Mouse (Mus musculus) CH12.LX (cell line): ENCODE data around the gene Noa1. TPM values are rescaled to one million over a fixed set of nuclear protein-coding genes. Genes with fewer than 3 reads are reported as not detected.
A peak's percentile ranks its signal among the peaks of the same experiment; 100 is the strongest.

Experiments
- DNase-seq: peaks from one replicate; pipeline ENCODE4 v3.0.0-alpha.2; 2013; ENCODE audit errors: extremely low read depth
- H3K27ac ChIP-seq: 2 replicates; pipeline ENCODE4 v1.5.1; 2012; ENCODE audit warnings: low read depth, mild to moderate bottlenecking, control low read depth, moderate library complexity; ENCODE audit not compliant: insufficient read depth
- H3K27me3 ChIP-seq: replicated peaks from 2 replicates; pipeline ENCODE3; 2012; ENCODE audit warnings: inconsistent platforms
- H3K36me3 ChIP-seq, 2 experiments: replicated peaks in 1 of 2; 2 replicates each; pipeline versions ENCODE3 to v1.6.1; 2012; ENCODE audit warnings: inconsistent platforms in 1 of 2, low read length in 1 of 2, mild to moderate bottlenecking in 1 of 2, mixed read lengths in 1 of 2, moderate library complexity in 1 of 2; ENCODE audit not compliant: control insufficient read depth in 1 of 2, insufficient read depth in 1 of 2
- H3K4me1 ChIP-seq, 2 experiments: 2 replicates each; pipeline ENCODE4 v1.6.1; 2012; ENCODE audit warnings: inconsistent platforms in 1 of 2, moderate library complexity in 1 of 2; ENCODE audit not compliant: insufficient read depth in 2 of 2, control insufficient read depth in 1 of 2
- H3K4me2 ChIP-seq: 2 replicates; pipeline ENCODE4 v1.6.1; 2012; ENCODE audit warnings: low read depth, mild to moderate bottlenecking, control low read depth; ENCODE audit not compliant: poor library complexity, insufficient read depth, severe bottlenecking
- H3K4me3 ChIP-seq, 3 experiments: fragments of 150-350 bp in 1 of 3; sonication (generic) in 1 of 3; replicated peaks in 1 of 3; 2 replicates each; pipeline versions ENCODE3 to v1.5.1; 2011 to 2012; ENCODE audit warnings: low read depth in 2 of 3, low read length in 2 of 3, mild to moderate bottlenecking in 2 of 3, moderate library complexity in 2 of 3, control low read depth in 1 of 3, improper control_type of control experiment in 1 of 3, inconsistent platforms in 1 of 3, mixed read lengths in 1 of 3; ENCODE audit not compliant: poor library complexity in 1 of 3
- H3K79me2 ChIP-seq: replicated peaks from 2 replicates; pipeline ENCODE4 v1.6.1; 2012; ENCODE audit warnings: mild to moderate bottlenecking, moderate library complexity; ENCODE audit not compliant: control insufficient read depth, poor library complexity, insufficient read depth, severe bottlenecking; ENCODE audit errors: extremely low read depth
- H3K9ac ChIP-seq: 2 replicates; pipeline ENCODE4 v1.6.1; 2012; ENCODE audit warnings: low read depth, mild to moderate bottlenecking, control low read depth, moderate library complexity; ENCODE audit not compliant: insufficient read depth
- H3K9me3 ChIP-seq: replicated peaks from 2 replicates; pipeline ENCODE3; 2012; ENCODE audit warnings: low read length, inconsistent platforms, mixed read lengths
- CHD1 ChIP-seq: IDR thresholded peaks from 2 replicates; pipeline ENCODE4 v1.6.1; 2012; ENCODE audit warnings: low read depth, low read length, improper control_type of control experiment, inconsistent platforms
- CTCF ChIP-seq, 2 experiments: IDR thresholded peaks in 1 of 2; conservative IDR thresholded peaks in 1 of 2; 2 replicates each; pipeline ENCODE4 v1.5.1; 2011 to 2012; ENCODE audit warnings: low read depth in 2 of 2, low read length in 2 of 2, improper control_type of control experiment in 1 of 2, inconsistent platforms in 1 of 2, mild to moderate bottlenecking in 1 of 2, moderate library complexity in 1 of 2
- HCFC1 ChIP-seq: IDR thresholded peaks from 2 replicates; pipeline ENCODE4 v1.6.1; 2012; ENCODE audit warnings: low read depth, mild to moderate bottlenecking, inconsistent platforms, low read length, improper control_type of control experiment
- JUND ChIP-seq: conservative IDR thresholded peaks from 2 replicates; pipeline ENCODE4 v1.6.1; 2011; ENCODE audit warnings: low read depth, low read length, improper control_type of control experiment
- MAFK ChIP-seq: IDR thresholded peaks from 2 replicates; pipeline ENCODE4 v1.6.1; 2011; ENCODE audit warnings: low read length, improper control_type of control experiment; ENCODE audit not compliant: insufficient replicate concordance
- MXI1 ChIP-seq: IDR thresholded peaks from 2 replicates; pipeline ENCODE4 v1.6.1; 2011; ENCODE audit warnings: mild to moderate bottlenecking, low read depth, low read length, improper control_type of control experiment
- MYC ChIP-seq: IDR thresholded peaks from 2 replicates; pipeline ENCODE4 v1.6.1; 2011; ENCODE audit warnings: low read depth, mild to moderate bottlenecking, improper control_type of control experiment, low read length
- NELFE ChIP-seq: IDR thresholded peaks from 2 replicates; pipeline ENCODE4 v1.6.1; 2011; ENCODE audit warnings: low read depth, low read length, improper control_type of control experiment
- NRF1 ChIP-seq: IDR thresholded peaks from 2 replicates; pipeline ENCODE4 v1.6.1; 2014; ENCODE audit warnings: low read depth, mild to moderate bottlenecking, inconsistent platforms, low read length, improper control_type of control experiment, moderate library complexity
- POLR2AphosphoS2 ChIP-seq: IDR thresholded peaks from 2 replicates; pipeline ENCODE4 v1.6.1; 2011; ENCODE audit warnings: low read depth, low read length, improper control_type of control experiment
- RCOR1 ChIP-seq: conservative IDR thresholded peaks from 2 replicates; pipeline ENCODE4 v1.6.1; 2012; ENCODE audit warnings: low read depth, mild to moderate bottlenecking, inconsistent platforms, low read length, improper control_type of control experiment
- TBP ChIP-seq: conservative IDR thresholded peaks from 2 replicates; pipeline ENCODE4 v1.6.1; 2011; ENCODE audit warnings: low read depth, low read length, improper control_type of control experiment
- ZMIZ1 ChIP-seq: IDR thresholded peaks from 2 replicates; pipeline ENCODE4 v1.6.1; 2012; ENCODE audit warnings: low read depth, mild to moderate bottlenecking, inconsistent platforms, low read length, improper control_type of control experiment
- ZNF384 ChIP-seq: IDR thresholded peaks from 2 replicates; pipeline ENCODE4 v1.6.1; 2012; ENCODE audit warnings: low read depth, low read length, improper control_type of control experiment, inconsistent platforms
- dilution Hi-C: fragments of 300-500 bp; cut with MboI; formaldehyde crosslinking; loops from 2 replicates; pipeline ENCODE4 v1.14.3; 2020; ENCODE audit warnings: low sequenced_read_pairs; ENCODE audit not compliant: extremely low pct_unique_long_range_greater_than_20kb, extremely low pct_ligation_motif_present
- in situ Hi-C: fragments of 300-500 bp; cut with MboI; formaldehyde crosslinking; loops from 3 replicates; pipeline ENCODE4 v1.14.3; 2019; ENCODE audit warnings: low sequenced_read_pairs, low pct_ligation_motif_present, low pct_unique_long_range_greater_than_20kb, mixed read lengths
- polyA plus RNA-seq: library from polyadenylated mRNA; unstranded; fragments of >175 nt; gene quantifications from 2 replicates; pipeline ENCODE4 v1.2.1, GENCODE M21; 2012; ENCODE audit warnings: low read depth; ENCODE audit not compliant: insufficient read length
- total RNA-seq, 2 experiments: library from RNA; depleted of rRNA; stranded (reverse); fragments of 300-350 nt in 1 of 2; fragments of >200 nt in 1 of 2; gene quantifications; 2 replicates each; pipeline ENCODE4 v1.2.3; 2012 to 2014

The Noa1 gene
- total and polyA plus RNA-seq, 3 experiments = 33.0 to 60.7 (median 45.7) TPM

DNA sequence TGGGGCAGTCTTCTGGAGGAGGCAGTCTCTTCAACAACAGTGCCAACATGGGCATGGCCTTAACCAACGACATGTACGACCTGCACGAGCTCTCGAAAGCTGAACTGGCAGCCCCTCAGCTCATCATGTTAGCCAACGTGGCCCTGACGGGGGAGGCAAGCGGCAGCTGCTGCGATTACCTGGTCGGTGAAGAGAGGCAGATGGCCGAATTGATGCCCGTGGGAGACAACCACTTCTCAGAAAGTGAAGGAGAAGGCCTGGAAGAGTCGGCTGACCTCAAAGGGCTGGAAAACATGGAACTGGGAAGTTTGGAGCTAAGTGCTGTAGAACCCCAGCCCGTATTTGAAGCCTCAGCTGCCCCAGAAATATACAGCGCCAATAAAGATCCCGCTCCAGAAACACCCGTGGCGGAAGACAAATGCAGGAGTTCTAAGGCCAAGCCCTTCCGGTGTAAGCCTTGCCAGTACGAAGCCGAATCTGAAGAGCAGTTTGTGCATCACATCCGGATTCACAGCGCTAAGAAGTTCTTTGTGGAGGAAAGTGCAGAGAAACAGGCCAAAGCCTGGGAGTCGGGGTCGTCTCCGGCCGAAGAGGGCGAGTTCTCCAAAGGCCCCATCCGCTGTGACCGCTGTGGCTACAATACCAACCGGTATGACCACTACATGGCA lies 41.8 kb downstream of the Noa1 start:
- H3K79me2 ChIP-seq = peaks cover 62% of the 10 kb centered on the region
- no peak for DNase-seq
- no peaks in the 10 kb centered on the region for H3K27me3 ChIP-seq
- H3K27ac ChIP-seq = no peak overlapping the region
- TF ChIP-seq JUND (no peak), MAFK (no peak), NRF1 (no peak)
- no peak overlapping the region; the same call in 1 of the 2 replicates for H3K9ac ChIP-seq
- H3K4me3 ChIP-seq = peak overlapping the region in 2 of 3 experiments; percentile 3 to 18
- H3K36me3 ChIP-seq = peaks cover 28 to 42% of the 10 kb centered on the region in 2 experiments
- dilution Hi-C loops (no loop called here), in situ Hi-C loops (no loop called here)
- H3K4me1 ChIP-seq = peaks cover 3 to 48% of the 10 kb centered on the region in 2 experiments
- peaks cover 18% of the 10 kb centered on the region for H3K9me3 ChIP-seq
- H3K4me2 ChIP-seq = peak overlapping the region; percentile 71

DNA sequence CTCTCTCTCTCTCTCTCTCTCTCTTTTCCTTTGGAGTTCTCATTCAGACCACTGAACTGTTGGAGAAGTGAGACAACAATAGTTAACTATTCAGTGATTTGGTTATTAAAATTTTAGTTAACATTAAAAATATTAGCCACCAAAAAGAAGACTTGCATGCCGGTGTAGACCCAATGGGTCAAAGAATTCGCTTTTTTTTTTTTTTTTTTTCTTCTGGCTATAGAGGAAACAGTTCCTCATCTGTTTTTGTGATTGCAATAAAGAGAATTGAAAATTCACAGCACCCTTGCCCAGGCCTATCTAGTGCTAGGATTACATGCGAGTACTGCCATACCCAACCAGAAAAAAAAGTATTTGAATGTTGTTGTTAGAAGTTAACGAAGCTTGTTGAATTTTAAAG lies 42.4 kb downstream of the Noa1 start:
- peak overlapping the region; percentile 71 for H3K4me2 ChIP-seq
- DNase-seq = no peak
- H3K79me2 ChIP-seq = peaks cover 56% of the 10 kb centered on the region
- H3K36me3 ChIP-seq = peaks cover 28 to 42% of the 10 kb centered on the region in 2 experiments
- dilution Hi-C loops = no loop called here
- H3K4me1 ChIP-seq = peaks cover 3 to 43% of the 10 kb centered on the region in 2 experiments
- in situ Hi-C loops = no loop called here
- H3K4me3 ChIP-seq = peak overlapping the region in 2 of 3 experiments; percentile 68 to 71
- H3K9ac ChIP-seq = peak overlapping the region; percentile 79
- TF ChIP-seq CTCF (conservative IDR thresholded peaks at IDR 0.05 in 1 of 2, IDR thresholded peaks at IDR 0.05 in 1 of 2; ENCODE audit: low read depth in 2 of 2, low read length in 2 of 2) (no peak), ZNF384 (peak; percentile 68; the same call in 1 of the 2 replicates), TBP (no peak), RCOR1 (no peak), MXI1 (no peak)
- no peak overlapping the region for H3K27ac ChIP-seq
- H3K27me3 ChIP-seq = no peaks in the 10 kb centered on the region
- peaks cover 18% of the 10 kb centered on the region for H3K9me3 ChIP-seq

- Histone ChIP-seq H3K4me3 (peak overlapping the region; percentile 68 to 83 (median 71)), H3K4me2 (peak overlapping the region; percentile 71; the same call in 1 of the 2 replicates), H3K9ac (peak overlapping the region; percentile 79), H3K27me3 (no peaks in the 10 kb centered on the region), H3K9me3 (peaks cover 18% of the 10 kb centered on the region), H3K27ac (peak overlapping the region; percentile 74), H3K4me1 (peaks cover 3 to 38% of the 10 kb centered on the region in 2 experiments), H3K79me2 (peaks cover 51% of the 10 kb centered on the region), H3K36me3 (peaks cover 28 to 37% of the 10 kb centered on the region in 2 experiments)
- peak; percentile 71 for DNase-seq
- TF ChIP-seq HCFC1 (peak; percentile 10; the same call in 1 of the 2 replicates), POLR2AphosphoS2 (0 out of 2 replicates have a peak, but pooled peaks have one; percentile 17), ZMIZ1 (0 out of 2 replicates have a peak, but pooled peaks have one; percentile 45), MYC (no peak), CHD1 (0 out of 2 replicates have a peak, but pooled peaks have one; percentile 19), TBP (peak; percentile 57; the same call in 1 of the 2 replicates), NELFE (no peak)
- dilution Hi-C loops = no loop called here
- in situ Hi-C loops = no loop called here
These were observed 42.9 kb downstream of the Noa1 start for GRCm38 (mm10) chr5:77266886-77267401.
